Mouse (Mus musculus) lung, postnatal 4 days (tissue): ENCODE data around the gene Nes.

Experiments
- DNase-seq, 2 experiments: peaks; one replicate each; pipeline ENCODE4 v3.0.0; 2021

Gene Nes

GRCm38 (mm10) chr3:87949955-87950515 lies 20.8 kb upstream of the Nes start:
- DNase-seq: no peak

- no peak for DNase-seq
Measured at GRCm38 (mm10) chr3:87951946-87952345, 18.9 kb upstream of the Nes start.

- peak; percentile 47 to 70 for DNase-seq
Measured at GRCm38 (mm10) chr3:87952440-87952839, 18.4 kb upstream of the Nes start.

- DNase-seq: no peak
Measured at GRCm38 (mm10) chr3:87958056-87958455, 12.8 kb upstream of the Nes start.

GRCm38 (mm10) chr3:87958476-87958875 lies 12.4 kb upstream of the Nes start:
- no peak for DNase-seq

- DNase-seq: no peak
Measured at GRCm38 (mm10) chr3:87958967-87959366, 11.9 kb upstream of the Nes start.

- DNase-seq: no peak
Measured at GRCm38 (mm10) chr3:87959371-87959770, 11.5 kb upstream of the Nes start.

- DNase-seq: no peak
Measured at GRCm38 (mm10) chr3:87960191-87960585, 10.7 kb upstream of the Nes start.

- peak; percentile 92 to 96 for DNase-seq
Measured at GRCm38 (mm10) chr3:87960586-87961191, 10.2 kb upstream of the Nes start.

GRCm38 (mm10) chr3:87970184-87970938 lies 517 bp upstream of the Nes start:
- peak; percentile 39 to 74 for DNase-seq

- DNase-seq: no peak
Measured at GRCm38 (mm10) chr3:87971489-87972202, 768 bp downstream of the Nes start.

GRCm38 (mm10) chr3:87972203-87972664 lies 1.4 kb downstream of the Nes start:
- no peak for DNase-seq

GRCm38 (mm10) chr3:87972776-87973175 lies 1.9 kb downstream of the Nes start:
- DNase-seq: no peak

- DNase-seq: no peak
Measured at GRCm38 (mm10) chr3:87973593-87974380, 2.9 kb downstream of the Nes start.

GRCm38 (mm10) chr3:87974381-87974987 lies 3.6 kb downstream of the Nes start:
- peak; percentile 58 to 69 for DNase-seq

GRCm38 (mm10) chr3:87979493-87979892 lies 8.6 kb downstream of the Nes start:
- DNase-seq: no peak

- DNase-seq: no peak
Measured at GRCm38 (mm10) chr3:87980085-87980484, 9.2 kb downstream of the Nes start.

- no peak for DNase-seq
Measured at GRCm38 (mm10) chr3:87980728-87981127, 9.8 kb downstream of the Nes start.

- no peak for DNase-seq
Measured at GRCm38 (mm10) chr3:87981214-87981760, 10.4 kb downstream of the Nes start.

GRCm38 (mm10) chr3:87981894-87982835 lies 11.3 kb downstream of the Nes start:
- peak; percentile 78 to 86 for DNase-seq
